Mouse (Mus musculus): ENCODE results near the gene Tnrc6c. TPM values are rescaled to one million over a fixed set of nuclear protein-coding genes. Genes with fewer than 3 reads are reported as not detected.

Gene Tnrc6c
- total RNA-seq, 2 experiments from 2014 or later: 33.0 to 34.2 TPM

Other genes with a start within 250 kb of the Tnrc6c start
- not detected for gene Gm11733, start 169.9 kb upstream of the Tnrc6c start, total RNA-seq (2021)
- 1 to 10 TPM; 1.8 to 2.0 TPM for gene Tmc8, start 127.8 kb downstream of the Tnrc6c start, total RNA-seq (2021)
- gene Tmc6, start 127.9 kb downstream of the Tnrc6c start, total RNA-seq (2021): 10 to 100 TPM; 17.9 to 25.2 TPM
- not detected for gene 6030468B19Rik, start 143.4 kb downstream of the Tnrc6c start, total RNA-seq (2021)
- 1 to 10 TPM; 3.3 to 3.6 TPM for gene Gm20708, start 155.4 kb downstream of the Tnrc6c start, total RNA-seq (2021)
- 10 to 100 TPM; 87.9 to 88.6 TPM for gene Syngr2, start 155.4 kb downstream of the Tnrc6c start, total RNA-seq (2021)
- gene Afmid, start 171.6 kb downstream of the Tnrc6c start, total RNA-seq (2021): 1 to 10 TPM; 6.1 to 9.6 TPM
- 10 to 100 TPM; 38.4 to 43.9 TPM for gene Tk1, start 171.8 kb downstream of the Tnrc6c start, total RNA-seq (2021)
- gene Birc5, start 195.0 kb downstream of the Tnrc6c start, total RNA-seq (2021): 10 to 100 TPM; 23.2 to 25.2 TPM
- gene Tmem235, start 206.5 kb downstream of the Tnrc6c start, total RNA-seq (2021): not detected
- 1 to 10 TPM; 4.5 to 5.2 TPM for gene Tha1, start 219.2 kb downstream of the Tnrc6c start, total RNA-seq (2021)

Data from gastrocnemius, postnatal 4 days (tissue).